Mouse (Mus musculus) spleen, adult 2 months (tissue): ENCODE data around the gene Tekt2. TPM values are rescaled to one million over a fixed set of nuclear protein-coding genes. Genes with fewer than 3 reads are reported as not detected.

Experiments used
- DNase-seq, 2 experiments: peaks; one replicate each; pipeline versions ENCODE4 v3.0.0 to v3.0.0-alpha.2; 2012 to 2021; ENCODE audit warnings: low spot score in 2 of 2, low read depth in 1 of 2
- H3K27ac ChIP-seq: fragments of 200-500 bp; 2 replicates; pipeline ENCODE4 v1.5.1; 2012; ENCODE audit warnings: low read length, inconsistent platforms; ENCODE audit not compliant: insufficient read depth
- H3K27me3 ChIP-seq: fragments of 200-500 bp; 2 replicates; pipeline ENCODE4 v1.6.1; 2012; ENCODE audit warnings: mild to moderate bottlenecking, moderate library complexity, low read length, inconsistent platforms; ENCODE audit not compliant: control insufficient read depth, insufficient read depth
- H3K36me3 ChIP-seq: fragments of 200-500 bp; 2 replicates; pipeline ENCODE4 v1.6.1; 2012; ENCODE audit warnings: mild to moderate bottlenecking, low read length, inconsistent platforms; ENCODE audit not compliant: control insufficient read depth, insufficient read depth
- H3K4me1 ChIP-seq: fragments of 200-500 bp; 2 replicates; pipeline ENCODE4 v1.6.1; 2011; ENCODE audit warnings: inconsistent platforms; ENCODE audit not compliant: control insufficient read depth, insufficient read depth, insufficient read length
- H3K4me3 ChIP-seq: fragments of 200-500 bp; 2 replicates; pipeline ENCODE4 v1.5.1; 2011; ENCODE audit warnings: mild to moderate bottlenecking, inconsistent platforms; ENCODE audit not compliant: insufficient read depth, insufficient read length; ENCODE audit errors: extremely low read depth
- CTCF ChIP-seq: fragments of 200-500 bp; IDR thresholded peaks from 2 replicates; pipeline ENCODE4 v1.5.1; 2011; ENCODE audit warnings: mild to moderate bottlenecking, inconsistent platforms; ENCODE audit not compliant: insufficient read depth, insufficient read length, insufficient replicate concordance; ENCODE audit errors: extremely low read depth
- POLR2A ChIP-seq: fragments of 200-500 bp; IDR thresholded peaks from 2 replicates; pipeline ENCODE4 v1.6.1; 2011; ENCODE audit warnings: low read depth, low read length, inconsistent platforms
- whole genome bisulfite sequencing: fragments of 180-500 bp; shearing (Covaris S2); methylation state at CpG from one replicate; pipeline ENCODE4 v1.1.7; 2018; 5-methylcytosine and 5-hydroxymethylcytosine counted together
- polyA plus RNA-seq: library from polyadenylated mRNA; depleted of rRNA; stranded (reverse); fragments of >200 nt; gene quantifications from 2 replicates; pipeline ENCODE4 v1.2.3, GENCODE M21; 2012

Tekt2 gene
- polyA plus RNA-seq, 1 experiment = 1.7 TPM

DNA sequence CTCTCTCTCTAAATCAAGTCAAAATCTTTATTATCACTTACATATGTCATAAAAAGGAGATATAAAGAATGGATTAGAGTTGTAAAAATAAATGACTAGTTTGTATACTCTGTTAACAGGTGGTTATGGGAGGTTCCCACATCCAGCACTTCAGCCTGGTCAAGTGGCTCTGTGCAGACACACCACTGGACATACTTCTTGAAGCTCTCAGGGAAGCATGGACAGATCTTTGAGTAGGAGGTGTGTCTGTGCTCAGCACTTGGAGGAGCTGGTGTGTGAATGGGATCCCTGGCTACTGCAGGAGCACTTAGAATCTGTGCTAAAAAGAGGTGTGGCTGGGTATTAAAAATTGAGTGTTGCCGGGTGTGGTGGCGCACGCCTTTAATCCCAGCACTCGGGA, 4.8 kb upstream of the Tekt2 start:
- TF ChIP-seq POLR2A = no peak
- no peak for TF ChIP-seq CTCF
- WGBS = 95% methylated on average over 4 of the region's 4 CpGs
- Histone ChIP-seq H3K36me3 (no peaks in the 10 kb centered on the region; the same call in 1 of the 2 replicates), H3K4me1 (no peaks in the 10 kb centered on the region), H3K27ac (no peak overlapping the region), H3K4me3 (no peak overlapping the region), H3K27me3 (no peaks in the 10 kb centered on the region)
- DNase-seq = no peak

DNA sequence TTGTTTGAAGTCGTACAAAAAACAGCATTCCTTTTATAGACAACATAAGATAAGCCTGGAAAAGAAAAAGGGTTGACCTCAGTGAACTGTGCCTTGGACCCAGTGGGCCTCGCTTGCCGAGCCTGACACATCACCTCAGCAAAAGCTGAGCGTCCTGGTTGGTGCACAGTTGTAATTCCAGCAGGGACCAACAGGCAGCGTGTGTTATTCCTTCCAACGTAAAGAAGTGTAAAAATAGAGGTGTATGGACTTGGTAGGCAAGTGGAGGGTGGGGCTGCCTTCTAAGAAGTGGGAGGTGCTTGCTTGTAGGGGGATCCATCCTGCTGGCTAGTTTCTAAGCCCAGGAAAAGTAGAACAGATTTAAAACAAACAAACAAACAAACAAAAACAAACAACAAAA, 548 bp upstream of the Tekt2 start:
- H3K4me3 ChIP-seq = no peak overlapping the region
- peaks cover 4% of the 10 kb centered on the region; the same call in 1 of the 2 replicates for H3K4me1 ChIP-seq
- H3K27me3 ChIP-seq = no peaks in the 10 kb centered on the region
- WGBS = 51% methylated on average over 6 of the region's 6 CpGs
- H3K27ac ChIP-seq = no peak overlapping the region
- TF ChIP-seq POLR2A (no peak), CTCF (no peak)
- DNase-seq = no peak
- H3K36me3 ChIP-seq = no peaks in the 10 kb centered on the region

DNA sequence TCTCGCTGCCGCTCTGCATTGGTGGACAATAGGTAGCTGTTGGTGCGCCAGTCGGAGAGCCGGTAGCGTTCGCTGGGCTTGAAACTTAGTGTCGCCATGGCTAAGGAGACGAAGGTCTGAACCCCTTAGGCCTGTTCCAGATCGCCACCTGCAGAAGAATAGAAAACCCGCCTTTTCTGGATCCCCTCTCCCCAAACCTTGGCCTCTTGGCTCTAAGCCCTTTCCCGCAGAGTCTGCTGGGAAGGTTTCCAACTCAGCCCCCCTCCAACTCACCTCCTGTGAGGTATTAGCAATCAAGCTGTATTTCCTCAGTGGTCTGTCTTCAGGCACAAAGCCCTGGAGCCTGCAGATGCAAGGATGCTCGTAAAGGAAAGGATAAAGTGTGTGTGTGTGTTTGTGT, 627 bp downstream of the Tekt2 start:
- Histone ChIP-seq H3K4me3 (no peak overlapping the region), H3K27me3 (no peaks in the 10 kb centered on the region), H3K4me1 (peaks cover 4% of the 10 kb centered on the region; the same call in 1 of the 2 replicates), H3K27ac (no peak overlapping the region), H3K36me3 (no peaks in the 10 kb centered on the region)
- TF ChIP-seq CTCF (no peak), POLR2A (no peak)
- 84% methylated on average over 13 of the region's 13 CpGs for WGBS
- no peak for DNase-seq

DNA sequence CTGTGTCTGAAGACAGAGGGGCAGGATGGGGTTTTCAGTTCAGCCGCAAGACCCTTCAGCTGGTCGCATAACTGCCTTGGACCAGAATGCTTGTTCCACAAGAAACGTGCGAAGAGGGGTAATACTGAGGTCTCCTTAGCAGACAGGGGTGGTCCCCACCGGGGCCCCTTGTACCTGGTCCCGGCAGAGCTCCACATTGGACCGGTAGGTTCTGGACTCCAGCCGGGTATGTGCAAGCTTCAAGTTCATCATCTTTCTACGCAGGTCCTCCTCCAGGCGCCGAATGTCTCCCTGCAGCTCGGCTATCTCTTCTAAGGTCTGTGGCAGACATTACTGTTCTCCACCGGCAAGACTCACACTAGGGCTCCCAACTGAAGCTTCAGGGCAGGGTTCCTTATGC, 2.8 kb downstream of the Tekt2 start:
- Histone ChIP-seq H3K4me1 (peaks cover 4% of the 10 kb centered on the region; the same call in 1 of the 2 replicates), H3K4me3 (no peak overlapping the region), H3K36me3 (peaks cover 3% of the 10 kb centered on the region; the same call in 1 of the 2 replicates), H3K27ac (no peak overlapping the region), H3K27me3 (no peaks in the 10 kb centered on the region)
- TF ChIP-seq CTCF = no peak
- no peak for TF ChIP-seq POLR2A
- WGBS = 96% methylated on average over 13 of the region's 13 CpGs
- no peak for DNase-seq

DNA sequence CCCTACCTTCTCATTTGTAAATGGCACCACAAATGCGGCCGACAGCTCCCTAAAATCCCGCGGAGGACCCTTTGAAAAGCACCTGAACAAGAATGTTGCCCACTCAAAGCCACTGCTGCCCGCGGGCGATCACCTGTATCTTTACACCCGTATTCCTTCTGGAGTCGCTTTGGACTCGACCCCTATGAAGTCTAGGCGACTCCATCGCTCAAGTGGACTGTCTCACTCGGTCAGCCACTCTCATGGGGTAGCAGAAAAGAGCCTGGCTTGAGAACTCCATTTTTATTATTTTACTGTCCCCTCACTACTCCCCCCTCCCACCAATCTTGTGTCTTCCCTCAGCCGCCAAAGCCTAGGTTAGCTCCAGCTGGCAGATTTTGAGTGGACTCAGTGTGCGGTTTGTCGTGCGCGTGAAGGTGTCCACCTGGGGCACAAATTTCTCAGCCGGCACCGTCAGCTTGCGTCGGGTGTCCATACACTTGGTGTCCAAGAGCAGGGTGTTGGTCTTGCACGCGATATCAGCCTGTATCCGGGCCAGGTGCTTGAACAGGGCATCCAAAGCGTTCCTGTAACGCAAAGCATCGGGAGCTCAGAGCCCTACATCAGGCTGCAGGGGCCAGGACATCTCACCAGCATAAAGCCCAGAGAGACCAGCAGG, 3.5 kb downstream of the Tekt2 start:
- 62% methylated on average over 28 of the region's 28 CpGs for WGBS
- no peak for DNase-seq
- TF ChIP-seq CTCF (no peak), POLR2A (no peak)
- Histone ChIP-seq H3K4me3 (peak overlapping the region; percentile 22; the same call in 1 of the 2 replicates), H3K27me3 (no peaks in the 10 kb centered on the region), H3K27ac (no peak overlapping the region), H3K36me3 (peaks cover 9% of the 10 kb centered on the region), H3K4me1 (peaks cover 4% of the 10 kb centered on the region; the same call in 1 of the 2 replicates)

DNA sequence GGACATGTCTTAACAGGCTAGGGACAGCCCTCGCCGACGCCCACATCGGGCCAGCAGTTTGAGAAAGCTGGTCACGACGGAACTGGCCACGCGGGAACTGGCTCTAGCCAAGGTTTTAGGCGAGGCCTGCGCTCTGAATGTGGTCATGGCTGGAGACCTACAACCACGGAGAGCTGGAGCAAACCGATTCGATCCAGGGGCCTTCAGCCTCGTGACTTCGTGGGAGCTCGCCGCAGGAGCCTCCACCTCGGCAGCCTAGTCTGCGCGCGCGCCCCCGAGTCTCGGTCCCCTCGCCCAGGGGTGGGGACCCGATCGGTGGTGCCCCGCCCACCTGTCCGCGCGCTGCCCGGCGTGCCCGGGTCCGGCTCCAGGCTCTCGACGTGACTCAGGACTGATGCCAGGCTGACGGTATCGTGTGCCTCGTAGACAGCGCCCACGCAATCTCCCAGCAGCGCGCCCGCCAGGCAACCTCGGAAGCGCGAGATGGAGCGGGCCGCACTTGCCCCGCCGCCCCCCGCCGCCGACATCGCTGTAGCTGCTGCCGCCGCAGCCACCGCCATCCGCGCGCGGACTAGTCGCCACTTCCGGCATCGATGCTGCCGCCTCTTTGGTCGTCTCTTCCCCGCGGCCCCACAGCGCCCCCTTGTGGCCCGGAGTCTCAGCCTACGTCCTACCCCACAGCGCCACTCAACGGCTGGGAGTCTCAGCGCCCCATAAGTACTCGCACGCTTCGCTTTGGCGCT, 4.2 kb downstream of the Tekt2 start, which contains the start of gene Adprhl2:
TSS of gene Adprhl2 (minus strand) at position 593 of the 743 bp plus-strand sequence.
- DNase-seq = peak; percentile 92 to 98
- Histone ChIP-seq H3K4me3 (peak within 1 kb of the TSS; percentile 96), H3K36me3 (peaks cover 16% of the 10 kb centered on the region), H3K27ac (peak within 1 kb of the TSS; percentile 48; the same call in 1 of the 2 replicates), H3K27me3 (no peaks in the 10 kb centered on the region), H3K4me1 (peaks cover 4% of the 10 kb centered on the region; the same call in 1 of the 2 replicates)
- peak; percentile 100 for TF ChIP-seq CTCF
- TF ChIP-seq POLR2A = peak; percentile 84
- under 1% methylated on average over 78 of the region's 80 CpGs for WGBS

DNA sequence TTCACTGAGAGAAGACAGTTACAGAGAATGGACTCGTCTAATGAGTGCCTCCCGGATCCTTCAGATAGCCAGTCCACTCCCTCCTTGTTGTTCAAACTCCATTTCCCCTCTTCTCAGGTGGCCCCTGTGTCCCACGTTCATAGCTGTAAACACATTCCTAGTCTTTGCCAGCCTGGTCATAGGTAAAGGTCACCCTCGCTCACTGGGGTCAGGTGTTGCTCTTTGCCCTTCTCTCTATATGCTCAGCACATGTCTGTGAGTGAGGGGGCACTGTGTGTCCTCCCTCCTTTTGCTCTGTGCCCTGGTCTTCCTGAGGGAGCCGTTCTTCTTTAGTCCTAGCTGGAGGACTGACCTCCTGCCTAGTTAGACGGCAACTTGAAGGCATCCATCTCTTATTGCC, 5.7 kb downstream of the Tekt2 start:
- WGBS = 93% methylated on average over 6 of the region's 6 CpGs
- Histone ChIP-seq H3K36me3 (peaks cover 20% of the 10 kb centered on the region), H3K4me3 (no peak overlapping the region), H3K27ac (no peak overlapping the region), H3K4me1 (peaks cover 4% of the 10 kb centered on the region; the same call in 1 of the 2 replicates), H3K27me3 (no peaks in the 10 kb centered on the region)
- no peak for DNase-seq
- TF ChIP-seq CTCF (no peak), POLR2A (no peak)
